Mouse (Mus musculus) small intestine, adult 2 months (tissue): Measurements from ENCODE around the gene Plekhh2.

ENCODE experiments used
- CTCF ChIP-seq: fragments of 200-500 bp; IDR thresholded peaks from 2 replicates; pipeline ENCODE4 v1.5.1; 2012; ENCODE audit warnings: low read depth, mild to moderate bottlenecking, control low read depth, inconsistent platforms, low read length, moderate library complexity, mixed read lengths; ENCODE audit not compliant: insufficient replicate concordance, insufficient read length; ENCODE audit errors: extremely low read depth
- POLR2A ChIP-seq: fragments of 200-500 bp; IDR thresholded peaks from 2 replicates; pipeline ENCODE4 v1.6.1; 2012; ENCODE audit warnings: low read depth, mild to moderate bottlenecking, control low read depth, inconsistent platforms, low read length, moderate library complexity

- no peak for TF ChIP-seq POLR2A
- TF ChIP-seq CTCF, result no peak
These were observed 100.3 kb downstream of the Plekhh2 start for GRCm38 (mm10) chr17:84611971-84612370.
